Mouse (Mus musculus): ENCODE data around the gene Pigo.

Pigo gene

DNA sequence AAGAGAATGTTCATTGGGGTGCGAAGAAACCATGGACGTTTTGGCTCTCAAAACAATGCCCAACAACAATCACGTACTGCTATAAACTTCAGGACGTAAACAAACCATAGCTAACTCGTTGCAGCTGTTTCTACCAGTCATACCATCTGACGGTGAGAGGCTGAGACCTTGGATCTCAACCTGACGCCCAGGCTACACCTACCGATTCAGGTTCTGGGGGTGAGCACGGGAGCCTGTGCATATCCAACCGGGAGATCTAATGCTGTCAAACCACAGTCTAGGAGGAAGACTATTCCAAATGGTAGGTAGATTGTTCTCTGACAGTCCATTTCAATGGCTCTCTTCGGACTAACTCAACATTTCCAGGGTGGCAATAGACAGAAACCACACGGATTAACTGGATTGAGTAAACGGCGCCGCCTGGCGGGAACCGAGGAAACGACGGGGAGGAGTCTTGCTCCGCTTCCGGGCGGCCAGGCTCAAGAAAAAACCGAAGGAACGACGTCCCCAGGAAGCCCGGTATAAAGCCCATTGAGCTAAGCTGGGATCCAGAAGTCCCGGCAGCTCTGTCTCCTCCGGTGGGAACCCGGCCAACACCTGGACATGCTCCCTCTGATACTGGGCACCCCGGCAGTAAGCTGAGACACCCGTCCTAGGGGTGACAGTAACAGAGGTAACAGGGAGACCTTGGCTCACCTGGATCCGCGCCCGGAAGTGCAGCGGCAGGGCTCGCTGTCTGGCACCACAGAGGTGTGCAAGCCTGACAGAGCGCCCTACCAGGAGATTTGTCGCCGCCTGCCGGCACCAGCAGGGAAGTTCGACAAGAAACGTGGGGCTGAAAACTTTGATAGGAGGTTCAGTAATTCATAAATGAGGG lies at the start of gene Pigo:
Pigo (minus strand) TSS at position 736 of the 877 bp plus-strand sequence.
- peak; percentile 96 for DNase-seq

DNA sequence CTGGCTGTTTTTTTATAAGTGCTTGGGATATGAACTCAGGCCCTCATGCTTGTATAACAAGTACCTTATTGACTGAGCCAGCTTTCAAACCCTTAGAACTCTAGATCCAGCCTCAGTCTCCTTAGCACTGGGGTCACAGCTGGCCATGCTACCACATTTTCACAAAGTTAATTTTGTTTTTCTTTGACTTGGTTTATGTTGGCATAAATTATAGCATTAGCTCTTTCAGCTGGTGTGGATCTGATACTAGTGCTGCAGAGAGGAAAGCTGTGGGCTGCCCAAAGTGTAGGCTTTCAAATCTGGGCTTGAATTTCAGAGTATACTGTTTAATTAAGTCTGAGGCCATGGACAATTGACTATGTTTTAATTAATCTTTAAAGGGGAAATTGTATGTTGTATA lies 49.3 kb upstream of the Pigo start:
- DNase-seq: no peak

DNA sequence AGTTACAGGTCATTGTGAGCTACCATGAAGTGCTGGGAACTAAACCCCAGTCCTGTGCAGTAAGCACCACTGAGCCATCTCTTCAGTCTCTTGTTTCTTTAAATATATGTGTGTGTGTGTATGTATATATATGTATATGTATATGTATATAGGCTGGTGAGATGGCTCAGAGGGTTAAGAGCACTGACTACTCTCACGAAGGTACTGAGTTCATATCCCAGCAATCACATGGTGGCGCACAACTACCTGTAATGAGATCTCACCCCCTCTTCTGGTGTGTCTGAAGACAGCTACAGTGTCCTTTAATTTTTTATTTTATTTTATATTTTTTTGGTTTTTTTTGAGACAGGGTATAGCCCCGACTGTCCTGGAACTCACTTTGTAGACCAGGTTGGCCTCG lies 39.9 kb upstream of the Pigo start:
- no peak for DNase-seq

DNA sequence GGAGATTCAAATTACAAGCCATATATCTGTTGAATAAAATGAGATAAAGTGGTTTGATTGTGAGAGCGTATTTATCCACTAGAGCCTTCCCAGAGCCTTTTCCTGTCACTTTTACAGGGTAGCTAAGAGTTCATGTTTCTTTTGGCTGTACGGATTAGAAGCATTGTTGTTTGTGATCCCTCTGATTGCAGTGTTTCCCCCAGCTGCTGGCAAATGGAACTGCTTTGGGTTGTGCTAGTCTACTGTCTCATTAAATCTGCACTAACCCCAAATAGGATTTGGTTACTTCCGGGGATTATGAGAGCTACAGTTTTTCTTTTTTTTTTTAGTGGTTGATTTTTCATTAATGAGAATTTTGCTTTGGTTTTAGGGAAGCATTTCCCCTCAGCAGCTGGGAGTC lies 34.7 kb upstream of the Pigo start:
- DNase-seq: no peak

DNA sequence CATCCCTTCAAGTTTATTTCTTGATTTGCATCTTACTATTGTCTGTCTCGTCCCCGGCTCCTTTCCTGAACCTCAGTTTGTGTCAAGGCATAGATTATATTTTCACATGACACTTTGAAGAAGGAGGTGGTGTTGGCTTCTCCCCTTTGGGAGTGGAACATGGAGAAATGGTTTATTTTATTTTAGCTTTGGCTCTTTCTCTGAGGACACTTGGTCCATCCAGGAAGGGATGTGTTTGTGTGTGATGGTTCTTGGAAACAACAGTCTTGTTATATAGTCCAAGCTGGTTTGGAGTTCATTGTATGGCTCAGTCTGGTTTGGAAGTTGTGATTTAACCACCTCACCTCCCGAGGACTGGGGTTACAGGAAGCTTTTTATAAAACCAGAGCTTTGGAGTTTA lies 34.1 kb upstream of the Pigo start:
- no peak for DNase-seq

DNA sequence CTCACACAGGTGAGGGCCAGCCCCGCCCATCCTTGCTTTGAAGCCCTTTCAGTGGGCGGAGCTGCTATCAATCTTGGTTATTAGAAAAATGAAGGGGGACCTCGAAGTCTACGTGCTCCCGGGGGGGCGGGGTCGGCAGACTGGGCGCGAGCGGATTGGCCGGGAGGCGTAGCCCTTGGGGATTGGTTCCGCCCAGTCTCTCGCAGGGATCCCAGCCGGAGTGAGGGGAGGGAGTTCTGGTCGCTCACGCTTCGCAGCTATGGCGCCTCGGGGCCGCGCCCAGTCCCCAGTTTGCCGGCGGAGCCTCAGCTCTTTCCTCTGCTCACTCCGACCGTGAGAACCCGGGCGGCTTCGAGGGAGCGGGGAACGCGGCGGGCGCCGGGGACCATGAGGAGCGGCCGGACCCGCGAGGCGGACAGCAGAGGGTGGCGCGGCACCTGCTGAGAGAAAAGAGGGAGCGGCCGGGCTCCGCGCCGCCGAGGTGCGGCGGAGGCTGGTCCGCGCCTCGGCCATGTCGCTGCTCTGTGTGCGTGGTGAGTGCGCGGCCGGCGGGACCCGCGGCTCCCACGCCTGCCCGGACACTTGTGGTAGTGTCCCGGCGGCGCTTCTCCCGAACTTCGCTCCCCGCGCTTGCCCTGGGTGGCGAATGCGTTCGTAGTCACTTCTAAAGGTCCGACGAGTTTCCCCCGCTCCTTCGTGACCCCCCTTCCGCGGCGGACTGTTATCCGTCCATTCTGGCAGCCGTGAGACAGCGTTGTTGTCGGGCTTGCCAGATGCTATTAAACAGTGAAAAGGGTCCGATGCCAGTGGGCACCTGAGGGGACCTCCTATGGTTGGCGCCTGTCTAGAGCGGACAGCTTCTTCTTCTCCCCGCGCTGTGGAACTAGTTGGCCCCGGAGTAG lies 33.4 kb upstream of the Pigo start, which contains the start of gene Unc13b:
Unc13b (plus strand) TSS at position 201 of the 902 bp plus-strand sequence.
- DNase-seq: peak; percentile 92

DNA sequence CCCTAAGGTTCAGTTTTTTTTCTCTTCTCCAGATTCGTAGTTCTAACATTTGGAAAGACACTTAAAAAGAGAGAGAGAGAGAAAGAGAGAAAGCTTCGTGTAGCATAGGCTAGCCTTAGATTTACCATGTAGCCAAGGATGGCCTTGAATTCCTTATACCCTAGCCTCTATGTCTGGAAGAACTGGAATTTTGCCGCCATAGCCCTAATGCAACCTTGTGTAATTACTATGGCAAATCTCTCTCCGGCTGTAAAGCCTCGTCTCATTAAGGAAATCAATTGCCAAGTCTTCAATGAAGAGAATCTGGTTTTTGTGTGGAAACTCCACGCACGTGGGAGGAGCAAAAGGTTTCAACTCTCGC lies 32.8 kb upstream of the Pigo start:
- DNase-seq: no peak

DNA sequence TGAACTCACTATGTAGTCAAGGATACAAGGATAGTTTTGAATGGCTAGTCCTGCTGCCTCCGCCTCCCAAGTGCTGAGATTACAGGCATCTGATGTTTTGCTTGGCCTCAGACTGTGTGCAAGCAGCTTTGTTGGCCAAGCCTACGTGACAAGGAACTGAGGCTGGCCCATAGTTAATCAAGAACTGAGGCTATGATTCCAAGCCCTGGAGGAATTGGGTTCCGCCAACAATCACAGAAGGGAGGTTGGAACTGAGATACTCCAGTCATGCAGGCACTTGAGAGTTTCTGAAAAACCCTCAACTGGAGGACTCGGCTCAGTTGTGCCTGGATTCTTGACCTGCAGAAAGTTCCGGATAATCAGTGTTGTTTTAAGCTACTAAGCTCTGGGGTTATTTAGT lies 32.0 kb upstream of the Pigo start:
- no peak for DNase-seq

DNA sequence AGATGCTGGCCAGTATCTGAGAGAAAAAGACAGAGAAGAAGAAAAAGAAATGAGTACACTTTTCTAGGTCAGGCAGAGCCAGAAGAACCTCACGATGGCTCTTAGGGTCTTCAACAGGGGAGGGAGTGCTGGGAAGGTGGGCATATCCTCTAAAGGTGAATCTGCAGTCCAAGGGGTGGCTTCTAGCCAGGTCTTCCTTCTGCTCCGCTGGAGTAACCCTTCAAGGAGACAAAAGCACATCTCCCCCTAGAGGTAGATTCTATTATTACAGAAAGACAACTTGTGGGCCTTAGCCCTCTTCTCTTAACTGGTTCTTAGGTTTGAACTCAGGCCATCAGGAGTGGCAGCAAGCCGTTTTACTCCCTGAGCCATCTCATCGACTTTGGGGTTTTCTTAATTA lies 27.0 kb upstream of the Pigo start:
- DNase-seq: no peak

DNA sequence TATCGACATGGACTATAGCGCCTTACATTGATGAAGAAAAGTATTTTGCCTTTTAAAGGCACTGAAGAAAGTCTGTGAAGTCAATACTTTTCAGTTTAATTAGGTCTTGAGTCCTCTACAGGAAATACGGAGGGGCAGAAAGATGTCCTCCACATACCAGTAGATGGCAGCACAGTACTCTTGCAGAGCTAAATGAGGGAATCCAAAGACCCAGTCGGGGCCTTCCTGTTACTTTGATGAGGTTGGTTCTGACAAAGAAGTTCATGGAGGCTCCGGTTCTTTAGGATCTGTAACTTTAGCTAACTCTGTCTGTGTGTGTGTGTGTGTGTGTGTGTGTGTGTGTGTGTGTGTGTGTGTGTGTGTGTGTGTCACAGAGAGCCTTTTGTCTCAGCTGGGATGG lies 21.6 kb upstream of the Pigo start:
- peak; percentile 64 for DNase-seq

DNA sequence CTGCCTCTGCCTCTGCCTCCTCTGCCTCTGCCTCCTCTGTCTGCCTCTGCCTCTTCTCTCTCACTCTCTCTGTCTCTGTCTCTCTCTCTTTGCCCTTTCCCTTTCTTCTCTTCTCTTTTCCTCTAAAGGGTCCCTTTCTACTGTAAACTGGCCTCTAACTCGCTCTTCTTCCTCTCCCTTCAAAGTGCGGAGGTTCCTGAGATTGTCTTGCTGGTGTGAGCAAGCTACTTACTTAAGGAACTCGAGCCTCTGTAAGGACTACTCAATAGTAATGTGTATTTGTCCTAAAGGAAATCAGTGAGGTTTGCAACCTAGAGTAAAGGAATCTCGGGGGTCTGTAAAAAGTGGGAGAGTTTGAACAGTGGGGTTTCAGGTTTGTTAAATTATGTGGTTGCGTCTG lies 21.0 kb upstream of the Pigo start:
- DNase-seq: no peak

DNA sequence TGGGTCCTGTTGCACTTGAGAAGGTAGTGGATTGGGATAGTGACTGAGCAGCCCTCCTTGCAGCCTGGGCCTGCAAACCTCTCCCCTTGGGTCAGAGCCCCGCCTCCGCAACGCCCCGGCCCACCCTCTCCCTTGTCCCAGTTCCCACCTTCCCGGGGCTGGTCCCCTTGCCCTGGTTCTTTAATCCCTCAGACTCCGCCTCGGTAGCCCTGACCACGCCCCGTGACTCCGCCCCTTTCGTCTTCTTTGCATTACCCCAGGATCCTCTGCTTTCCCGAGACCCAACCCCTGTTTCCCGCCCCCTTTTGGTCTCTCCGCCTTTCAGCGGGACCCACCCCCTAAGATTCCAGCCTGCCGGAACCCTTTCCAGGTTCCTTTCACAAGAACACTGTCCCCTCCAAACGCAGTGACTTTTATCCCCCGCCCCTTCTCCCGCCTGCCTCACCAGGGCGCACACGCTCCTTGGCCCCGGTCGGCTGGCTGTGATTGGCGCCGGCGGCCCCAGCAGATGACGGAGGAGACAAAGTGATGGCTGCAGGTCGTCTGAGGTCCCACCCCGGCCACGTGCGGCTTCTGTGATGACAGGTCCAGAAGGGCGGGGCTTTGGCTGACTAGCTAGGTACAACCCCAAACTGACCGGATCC lies 20.2 kb upstream of the Pigo start, which contains the start of gene Fam214b:
Fam214b (minus strand) TSS at position 562 of the 644 bp plus-strand sequence.
- peak; percentile 94 for DNase-seq

DNA sequence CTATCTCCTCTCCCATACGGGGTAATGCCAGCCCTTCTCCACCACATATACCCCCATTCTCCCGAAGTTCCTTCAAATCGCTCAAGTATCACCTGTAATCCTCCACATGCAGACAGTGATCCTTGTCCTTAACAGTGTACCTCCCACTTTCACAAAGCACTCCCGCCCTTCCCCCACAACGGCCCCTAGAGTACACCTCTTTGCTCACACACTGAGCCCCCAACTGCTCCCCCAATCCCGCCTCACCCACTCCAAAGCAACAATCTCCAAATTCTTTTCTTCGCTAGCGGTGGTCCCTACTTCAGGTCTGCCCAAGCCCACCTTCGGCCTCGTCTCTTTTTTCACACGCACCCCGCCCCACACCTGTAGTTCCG lies 19.7 kb upstream of the Pigo start:
- DNase-seq: no peak

DNA sequence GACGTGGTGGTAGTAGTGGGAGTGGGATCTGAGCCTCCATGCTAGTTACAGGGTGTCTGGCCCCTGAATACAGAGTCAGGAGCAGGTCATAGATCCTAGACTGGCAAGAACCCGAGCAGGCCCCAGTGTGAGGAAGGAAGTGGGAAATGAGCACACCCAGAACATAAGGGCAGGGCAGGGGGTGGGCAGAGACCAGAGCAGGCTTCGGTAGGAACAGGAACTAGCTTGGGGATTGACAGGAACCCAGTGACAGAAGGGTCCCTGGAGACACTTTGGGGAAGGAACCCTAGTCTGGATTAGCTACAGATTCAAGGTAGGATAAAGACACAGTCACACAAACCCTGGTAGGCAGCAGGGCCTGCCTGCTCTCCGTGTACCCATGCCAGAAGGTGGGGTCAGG lies 19.1 kb upstream of the Pigo start:
- DNase-seq: no peak

DNA sequence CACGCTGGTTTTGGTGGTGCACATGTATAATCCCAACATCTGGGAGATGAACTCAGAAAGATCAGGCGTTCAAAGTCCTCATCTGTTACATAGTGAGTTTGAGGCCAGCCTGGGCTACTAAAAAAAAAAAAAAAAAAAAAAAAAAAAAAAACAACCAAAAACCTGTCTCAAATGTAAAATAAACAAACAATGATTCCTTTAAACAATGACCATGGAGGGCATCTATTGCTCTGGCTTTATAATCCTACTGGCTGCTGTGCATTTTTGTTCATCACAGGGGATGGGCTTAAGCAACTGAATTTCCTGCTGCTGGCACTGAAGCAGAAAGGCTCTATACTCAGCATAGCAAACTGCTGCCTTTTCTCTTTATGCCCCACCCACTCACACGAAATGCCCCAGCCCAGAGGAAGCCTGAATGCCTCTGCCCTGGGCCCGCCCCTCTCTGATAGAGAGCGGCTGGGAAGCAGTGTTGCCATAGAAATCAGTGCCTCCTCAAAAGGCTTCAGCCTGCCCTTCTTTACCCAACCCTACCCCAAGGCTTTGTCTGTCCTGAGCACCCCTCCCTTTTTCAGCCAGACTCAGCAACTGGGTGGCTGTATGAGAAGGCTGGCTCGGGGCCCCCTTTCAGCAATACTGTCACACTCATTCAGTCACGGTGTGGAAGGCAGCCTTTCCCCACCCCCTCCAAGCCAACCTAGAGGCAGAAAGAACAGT lies 18.2 kb upstream of the Pigo start:
- peak; percentile 53 for DNase-seq

DNA sequence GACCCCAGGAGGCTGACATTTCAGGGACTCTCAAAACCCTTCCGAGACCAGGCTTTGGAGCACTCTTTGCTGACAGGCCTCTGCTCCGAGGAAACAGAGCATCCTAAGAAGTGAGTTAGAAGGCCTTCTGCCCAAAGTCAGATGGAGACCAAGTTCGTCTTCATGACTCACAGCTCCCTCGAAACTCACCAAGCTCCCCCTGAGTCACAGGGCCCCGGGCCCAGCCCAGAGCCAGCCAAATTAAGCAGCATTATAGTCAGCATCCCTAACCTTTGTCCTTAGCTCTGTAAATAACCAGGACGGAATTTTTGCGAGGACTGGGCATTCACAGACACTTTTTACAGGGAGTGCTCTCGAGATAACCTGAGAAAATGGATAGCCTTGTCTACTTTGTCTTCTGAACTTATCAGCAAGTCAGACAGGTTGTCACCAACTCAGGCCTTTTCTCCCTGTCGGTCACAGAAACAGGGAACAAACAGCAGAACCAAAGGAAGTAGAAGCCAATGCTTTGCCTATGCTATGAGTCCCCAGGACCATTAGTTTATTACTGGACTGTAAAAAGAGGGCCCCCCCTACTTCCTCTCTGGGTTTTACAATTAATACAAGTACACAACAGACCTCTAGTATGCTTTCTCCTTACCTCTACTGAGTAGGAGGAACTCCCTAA lies 15.4 kb upstream of the Pigo start:
- DNase-seq: no peak

DNA sequence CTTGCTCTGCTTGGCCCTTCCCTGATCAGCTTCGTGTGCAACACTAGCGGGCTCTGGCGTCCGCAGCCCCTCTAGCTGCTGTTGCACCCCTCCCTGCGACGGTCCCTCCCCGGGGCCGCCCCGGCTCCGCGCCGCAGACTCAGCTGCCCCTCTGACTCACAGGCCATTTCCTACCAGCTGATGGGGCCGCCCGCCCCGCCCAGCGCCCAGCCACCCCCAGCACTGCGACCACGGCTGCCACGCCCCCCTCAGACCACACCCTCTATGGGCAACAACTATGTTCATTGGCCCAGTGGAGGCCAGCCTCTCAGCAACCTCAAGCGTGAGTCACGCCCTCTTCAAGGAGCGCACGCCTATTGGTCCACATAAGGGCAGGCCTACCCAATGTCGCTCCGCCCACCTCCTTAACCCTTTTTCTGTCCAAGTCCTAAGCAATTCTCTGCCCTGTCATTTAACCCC lies 14.5 kb upstream of the Pigo start:
- peak; percentile 96 for DNase-seq

DNA sequence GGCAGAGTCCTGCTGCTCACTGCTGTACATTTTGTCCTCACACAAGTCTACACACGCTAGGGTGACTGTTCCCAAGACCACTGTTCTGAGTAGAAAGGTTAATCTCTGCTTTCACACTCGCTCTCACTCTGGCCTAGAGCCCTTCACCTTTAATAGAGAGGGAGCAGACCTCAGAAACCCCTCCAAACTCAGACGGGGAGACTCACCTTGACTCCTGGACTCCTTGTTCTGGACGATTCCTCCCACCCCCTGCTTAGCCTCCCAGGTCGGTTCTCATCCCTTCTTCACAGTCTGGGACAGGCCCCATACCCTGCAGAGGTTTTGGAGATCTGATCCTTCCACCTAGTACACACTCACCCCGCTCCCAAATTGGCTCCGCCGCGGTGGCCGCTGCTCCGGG lies 14.0 kb upstream of the Pigo start:
- no peak for DNase-seq

DNA sequence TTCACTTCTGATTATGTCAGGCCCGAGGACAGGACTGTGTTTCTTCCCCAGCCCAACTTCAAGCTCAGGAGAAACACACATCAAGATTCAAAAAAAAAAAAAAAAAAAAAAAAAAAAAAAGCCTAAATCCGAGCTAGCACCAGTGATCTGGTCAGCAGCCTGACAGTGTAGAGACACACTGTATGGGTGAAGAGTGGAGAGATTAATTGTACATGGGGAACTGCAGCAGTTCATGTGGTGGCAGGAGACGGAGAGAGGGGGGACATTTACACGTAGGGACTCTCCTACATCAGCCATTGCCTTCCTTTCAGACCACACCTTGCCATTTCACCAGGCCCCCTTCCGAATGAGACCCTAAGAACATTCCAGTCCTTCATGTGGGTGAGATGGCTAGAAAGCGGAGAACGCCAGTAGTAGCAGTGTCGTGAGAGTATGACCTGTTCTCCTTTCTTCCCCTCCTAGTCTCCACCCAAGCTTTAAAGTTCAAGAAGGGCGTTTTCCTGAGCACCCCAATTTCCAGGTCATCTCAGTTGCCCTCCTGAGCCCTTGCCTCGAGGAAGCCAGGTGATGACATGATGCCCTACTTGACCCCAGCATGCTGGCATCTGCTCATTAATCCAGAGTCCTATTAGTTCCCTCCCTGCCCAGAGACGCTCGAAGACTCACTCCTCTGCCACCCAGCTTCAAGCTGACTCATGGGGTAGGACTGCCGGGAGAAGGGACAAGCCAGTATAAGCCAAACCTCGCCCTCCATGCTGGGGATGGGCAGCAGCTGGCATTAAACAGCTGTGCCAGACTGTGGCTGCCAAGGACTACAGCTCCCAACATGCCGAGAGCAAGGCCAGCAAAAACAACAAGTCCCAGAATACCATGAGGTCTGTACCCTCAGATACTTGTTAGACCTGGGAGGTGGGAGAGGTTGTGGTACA lies 13.2 kb upstream of the Pigo start:
- DNase-seq: peak; percentile 61

DNA sequence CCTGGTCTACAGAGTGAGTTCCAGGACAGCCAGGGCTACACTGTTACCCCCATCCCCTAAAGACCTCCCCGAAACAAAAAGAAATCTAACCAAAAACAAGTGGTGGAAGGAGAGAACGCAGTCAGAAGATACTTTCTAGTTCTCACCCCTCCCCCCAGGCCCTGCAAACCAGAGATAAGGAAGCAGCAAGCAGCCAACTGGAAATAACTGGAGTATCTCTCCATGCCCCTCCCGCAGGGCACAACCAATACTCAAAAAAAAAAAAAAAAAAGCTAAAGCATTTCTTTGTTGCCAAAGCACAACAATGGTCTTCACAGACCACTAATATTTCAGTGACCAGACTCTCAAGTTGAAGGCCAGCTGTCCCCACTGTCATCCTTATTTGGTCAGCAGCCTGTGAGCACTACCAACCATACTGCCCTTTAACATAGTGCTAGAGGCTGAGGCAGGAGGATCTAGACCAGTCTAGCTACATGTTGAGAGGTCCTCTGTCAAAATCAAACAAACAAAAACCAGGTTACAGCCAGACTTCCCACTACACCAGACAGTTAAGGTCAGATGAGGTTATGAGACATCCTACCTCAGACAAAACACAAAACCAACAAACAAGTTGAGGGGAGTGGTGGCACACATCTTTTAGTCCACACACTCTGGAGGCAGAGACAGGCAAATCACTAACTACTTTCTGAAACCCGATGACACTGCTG lies 12.4 kb upstream of the Pigo start:
- DNase-seq: no peak

Measured in right cerebral cortex, postnatal 14 days (tissue).